Mouse (Mus musculus): ENCODE results near the gene Olfr685. TPM values are rescaled to one million over a fixed set of nuclear protein-coding genes. Genes with fewer than 3 reads are reported as not detected.

Gene Olfr685
- total RNA-seq (2021) = not detected

- intact Hi-C loops (cut with DNase I) = loop anchor here (10.0 kb wide), 1 partner anchor 139 kb away; no protein-coding TSS in a partner anchor
- DNase-seq (ENCODE audit: extremely low spot score in 1 of 2, low spot score in 2 of 2) = no peak
Measured at GRCm38 (mm10) chr7:105185912-105186311, at the start of gene Olfr685. TSS of gene Olfr685 (minus strand) at chr7:105186012.

- intact Hi-C loops (cut with DNase I) = no loop called here
- DNase-seq (ENCODE audit: extremely low spot score in 1 of 2, low spot score in 2 of 2) = no peak
Measured at GRCm38 (mm10) chr7:105229386-105229785, 43.6 kb upstream of the Olfr685 start.

GRCm38 (mm10) chr7:105228138-105228537 lies 42.3 kb upstream of the Olfr685 start:
- intact Hi-C loops (cut with DNase I) = no loop called here
- DNase-seq (ENCODE audit: extremely low spot score in 1 of 2, low spot score in 2 of 2) = no peak

- DNase-seq (ENCODE audit: extremely low spot score in 1 of 2, low spot score in 2 of 2) = no peak
- intact Hi-C loops (cut with DNase I) = no loop called here
Measured at GRCm38 (mm10) chr7:105226703-105227102, 40.9 kb upstream of the Olfr685 start.

GRCm38 (mm10) chr7:105226072-105226471 lies 40.3 kb upstream of the Olfr685 start:
- intact Hi-C loops (cut with DNase I) = no loop called here
- DNase-seq (ENCODE audit: extremely low spot score in 1 of 2, low spot score in 2 of 2) = no peak

GRCm38 (mm10) chr7:105218281-105218680 lies 32.5 kb upstream of the Olfr685 start:
- DNase-seq (ENCODE audit: extremely low spot score in 1 of 2, low spot score in 2 of 2) = no peak
- intact Hi-C loops (cut with DNase I) = no loop called here

GRCm38 (mm10) chr7:105214761-105215160 lies 28.9 kb upstream of the Olfr685 start:
- no peak for DNase-seq (ENCODE audit: extremely low spot score in 1 of 2, low spot score in 2 of 2)
- intact Hi-C loops (cut with DNase I) = no loop called here

- intact Hi-C loops (cut with DNase I) = no loop called here
- DNase-seq (ENCODE audit: extremely low spot score in 1 of 2, low spot score in 2 of 2) = no peak
Measured at GRCm38 (mm10) chr7:105207385-105207784, 21.6 kb upstream of the Olfr685 start, which contains the start of gene Olfr686. TSS of gene Olfr686 (minus strand) at chr7:105207485.

GRCm38 (mm10) chr7:105170773-105171172 lies 15.0 kb downstream of the Olfr685 start:
- peak in 1 of 2 experiments; percentile 28 for DNase-seq (ENCODE audit: extremely low spot score in 1 of 2, low spot score in 2 of 2)
- intact Hi-C loops (cut with DNase I) = loop anchor here (5.0 to 10.0 kb wide), 3 partner anchors 224 to 357 kb away; no protein-coding TSS in a partner anchor

- DNase-seq (ENCODE audit: extremely low spot score in 1 of 2, low spot score in 2 of 2) = no peak
- intact Hi-C loops (cut with DNase I) = no loop called here
Measured at GRCm38 (mm10) chr7:105163553-105163952, 22.3 kb downstream of the Olfr685 start, which contains the start of gene Olfr684. TSS of gene Olfr684 (minus strand) at chr7:105163653.

GRCm38 (mm10) chr7:105146912-105147311 lies 38.9 kb downstream of the Olfr685 start, which contains the start of gene Olfr683:
TSS of gene Olfr683 (minus strand) at chr7:105147012.
- DNase-seq (ENCODE audit: extremely low spot score in 1 of 2, low spot score in 2 of 2) = no peak
- intact Hi-C loops (cut with DNase I) = no loop called here

GRCm38 (mm10) chr7:105141275-105141674 lies 44.5 kb downstream of the Olfr685 start:
- intact Hi-C loops (cut with DNase I) = loop anchor here (5.0 kb wide), 1 partner anchor 91 kb away; no protein-coding TSS in a partner anchor
- DNase-seq (ENCODE audit: extremely low spot score in 1 of 2, low spot score in 2 of 2) = no peak

Other genes with a start within 250 kb of the Olfr685 start
- not detected for gene Olfr670, start 223.4 kb downstream of the Olfr685 start, total RNA-seq (2021)
- not detected for gene Olfr671, start 206.9 kb downstream of the Olfr685 start, total RNA-seq (2021)
- not detected for gene Olfr672, start 184.0 kb downstream of the Olfr685 start, total RNA-seq (2021)
- not detected for gene Olfr675, start 157.6 kb downstream of the Olfr685 start, total RNA-seq (2021)
- not detected for gene Olfr676, start 153.3 kb downstream of the Olfr685 start, total RNA-seq (2021)
- not detected for gene Olfr677, start 134.6 kb downstream of the Olfr685 start, total RNA-seq (2021)
- not detected for gene Olfr678, start 121.5 kb downstream of the Olfr685 start, total RNA-seq (2021)
- not detected for gene Olfr679, start 104.8 kb downstream of the Olfr685 start, total RNA-seq (2021)
- not detected for gene Olfr680-ps1, start 93.2 kb downstream of the Olfr685 start, total RNA-seq (2021)
- not detected for gene Olfr681, start 69.2 kb downstream of the Olfr685 start, total RNA-seq (2021)
- not detected for gene Olfr683, start 39.0 kb downstream of the Olfr685 start, total RNA-seq (2021)
- not detected for gene Olfr684, start 22.4 kb downstream of the Olfr685 start, total RNA-seq (2021)
- gene Olfr686, start 21.5 kb upstream of the Olfr685 start, total RNA-seq (2021) = not detected
- not detected for gene Olfr688, start 102.1 kb upstream of the Olfr685 start, total RNA-seq (2021)
- gene Olfr689, start 125.2 kb upstream of the Olfr685 start, total RNA-seq (2021) = not detected
- under 1 TPM; 0.32 to 0.61 TPM for gene Olfr690, start 148.1 kb upstream of the Olfr685 start, total RNA-seq (2021)
- gene Olfr691, start 156.3 kb upstream of the Olfr685 start, total RNA-seq (2021) = under 1 TPM; 0.36 to 0.39 TPM
- gene Olfr692, start 182.2 kb upstream of the Olfr685 start, total RNA-seq (2021) = not detected
- gene Gm5901, start 189.0 kb upstream of the Olfr685 start, total RNA-seq (2021) = not detected
- gene Fam160a2, start 214.0 kb upstream of the Olfr685 start, total RNA-seq (2021) = 10 to 100 TPM; 67.7 to 71.4 TPM
- under 1 TPM; 0.36 to 0.43 TPM for gene Cnga4, start 218.6 kb upstream of the Olfr685 start, total RNA-seq (2021)
- 10 to 100 TPM; 28.8 to 35.4 TPM for gene Cckbr, start 239.7 kb upstream of the Olfr685 start, total RNA-seq (2021)